8 mouse cellular contexts compared by ENCODE assay signal in the genomic region with DNA sequence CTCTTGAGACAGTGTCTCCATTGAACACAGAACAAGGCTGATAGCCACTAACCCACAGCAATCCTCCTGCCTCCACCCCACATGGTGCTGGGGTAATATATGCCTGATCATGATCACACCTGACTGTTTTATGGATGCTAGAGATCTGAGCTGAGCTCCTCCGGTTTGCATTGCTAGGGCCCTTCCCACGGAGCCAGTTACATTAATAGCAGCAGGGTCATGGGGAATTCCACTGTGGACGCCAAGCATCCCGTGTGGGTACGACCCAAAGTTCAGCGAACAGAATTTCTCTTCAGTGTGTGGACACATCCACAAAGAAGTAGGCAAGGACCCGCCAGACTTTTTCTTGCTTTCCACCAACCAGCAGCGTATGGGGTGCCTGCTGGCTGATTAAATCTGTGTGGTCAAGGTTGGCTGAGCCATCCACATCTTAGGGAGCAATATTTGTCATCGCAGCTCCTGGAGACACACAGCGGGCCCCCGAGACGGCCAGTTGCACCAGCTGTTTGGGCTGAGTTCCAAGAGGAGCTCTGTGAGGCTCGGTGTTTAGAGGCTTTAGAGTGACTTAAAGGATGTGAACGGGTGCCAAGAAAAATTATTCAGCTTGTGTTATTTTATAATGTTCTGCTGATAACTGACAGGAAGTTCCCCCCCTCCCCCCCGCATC. TPM values are rescaled to one million over a fixed set of nuclear protein-coding genes. Genes with fewer than 3 reads are reported as not detected.
DNase-seq lines count a peak whose midpoint lies in the region; ATAC-seq and TF ChIP-seq lines count a peak whose summit lies in the region.

No protein-coding gene starts in this region.

- no peak for TF ChIP-seq CTCF in lung, embryonic 14.5 days (IDR thresholded peaks at IDR 0.05; ENCODE audit: low read depth)
- no peak for TF ChIP-seq CTCF in lung, adult 2 months (IDR thresholded peaks at IDR 0.05; ENCODE audit: insufficient read depth, low read length)
- no peak for TF ChIP-seq CTCF in heart, postnatal 0 days (IDR thresholded peaks at IDR 0.05; ENCODE audit: low read depth)

- H3K4me2 ChIP-seq in lung, embryonic 14.5 days: peak overlapping the region; percentile 40
- peak overlapping the region; percentile 5; the same call in 1 of the 2 replicates for H3K4me2 ChIP-seq in heart, postnatal 0 days (ENCODE audit: low read depth, low read length)

- H3K4me3 ChIP-seq in lung, embryonic 14.5 days (ENCODE audit: low read depth, low read length): no peak overlapping the region
- H3K4me3 ChIP-seq in lung, adult 2 months (replicated peaks; ENCODE audit: extremely low read depth, low read depth, low read length): no peak overlapping the region
- H3K4me3 ChIP-seq in heart, postnatal 0 days (ENCODE audit: low read depth, low read length): no peak overlapping the region

- H3K4me1 ChIP-seq in lung, embryonic 14.5 days (ENCODE audit: insufficient read depth): peaks cover 35% of the 10 kb centered on the region
- H3K4me1 ChIP-seq in lung, adult 2 months (ENCODE audit: control insufficient read depth, insufficient read depth, low read length): peaks cover 2% of the 10 kb centered on the region; the same call in 1 of the 2 replicates
- H3K4me1 ChIP-seq in heart, postnatal 0 days (ENCODE audit: control insufficient read depth, insufficient read depth): peaks cover 31% of the 10 kb centered on the region

- DNase-seq in lung, embryonic 14.5 days: peak; percentile 98
- DNase-seq in lung, adult 2 months: no peak
- peak; percentile 64 for DNase-seq in heart, postnatal 0 days (ENCODE audit: low spot score)
- peak; percentile 27 for DNase-seq in lung, postnatal 36 days
- DNase-seq in left cerebral cortex, postnatal 36 days (ENCODE audit: low spot score in 2 of 2): no peak
- DNase-seq in thymus, postnatal 4 days: no peak
- no peak for DNase-seq in left cerebral cortex, adult 8-10 months (ENCODE audit: low spot score in 2 of 2)

- WGBS in lung, embryonic 14.5 days: 31% methylated on average over 15 of the region's 15 CpGs
- 15% methylated on average over 15 of the region's 15 CpGs for WGBS in lung, adult 2 months
- 35% methylated on average over 15 of the region's 15 CpGs for WGBS in heart, postnatal 0 days

- no peaks in the 10 kb centered on the region for H3K9me3 ChIP-seq in lung, embryonic 14.5 days (ENCODE audit: low read depth, low read length)
- H3K9me3 ChIP-seq in heart, postnatal 0 days (replicated peaks; ENCODE audit: control insufficient read depth, low read length): no peaks in the 10 kb centered on the region

- no peak overlapping the region for H3K27ac ChIP-seq in lung, embryonic 14.5 days (ENCODE audit: low read depth)
- H3K27ac ChIP-seq in heart, postnatal 0 days (ENCODE audit: low read depth): no peak overlapping the region

- peak; percentile 75 for ATAC-seq in lung, embryonic 14.5 days (ENCODE audit: insufficient read depth)
- peak; percentile 34 for ATAC-seq in common myeloid progenitor, adult 5-6 weeks (replicated peaks; ENCODE audit: low read depth, poor library complexity, severe bottlenecking)
- no peak for ATAC-seq in heart, postnatal 0 days (ENCODE audit: insufficient read depth, low read depth)

- no peak for TF ChIP-seq EP300 in heart, postnatal 0 days (IDR thresholded peaks at IDR 0.05; ENCODE audit: low read depth)

- H3K9ac ChIP-seq in lung, embryonic 14.5 days: no peak overlapping the region
- H3K9ac ChIP-seq in heart, postnatal 0 days (replicated peaks; ENCODE audit: low read depth, low read length): no peak overlapping the region

- no peaks in the 10 kb centered on the region for H3K36me3 ChIP-seq in lung, embryonic 14.5 days (ENCODE audit: insufficient read depth)
- no peaks in the 10 kb centered on the region for H3K36me3 ChIP-seq in heart, postnatal 0 days (replicated peaks; ENCODE audit: control insufficient read depth, insufficient read depth, low read length)

- no peak for TF ChIP-seq POLR2A in lung, adult 2 months (IDR thresholded peaks at IDR 0.05; ENCODE audit: borderline replicate concordance, extremely low read depth, low read depth, low read length)

- no peaks in the 10 kb centered on the region for H3K27me3 ChIP-seq in lung, embryonic 14.5 days (ENCODE audit: insufficient read depth, low read length)
- no peaks in the 10 kb centered on the region for H3K27me3 ChIP-seq in heart, postnatal 0 days (ENCODE audit: control insufficient read depth, insufficient read depth, low read length)

- intact Hi-C loops in left cerebral cortex, postnatal 36 days (cut with DNase I): no loop called here

RNA-seq across cellular contexts. Expression of a gene that starts 51.3 kb away (rescaled TPM):
- 25.4 and 26.4 TPM in 2 replicates for polyA plus RNA-seq in lung, embryonic 14.5 days (2014; fragmentation: Nextera tagmentation; extraction: Ambion mirVana)
- polyA plus RNA-seq in lung, adult 2 months (2012; rRNA removed): 2.1 and 2.3 TPM in 2 replicates
- 16.0 and 19.9 TPM in 2 replicates for total RNA-seq in common myeloid progenitor, adult 5-6 weeks (2017)
- 11.3 and 17.4 TPM in 2 replicates for total RNA-seq in heart, postnatal 0 days (2014; rRNA removed; ENCODE audit: low replicate concordance)
- polyA plus RNA-seq in heart, postnatal 0 days (2015; fragmentation: Nextera tagmentation; extraction: Ambion mirVana): 9.3 and 12.1 TPM in 2 replicates
- total RNA-seq in left cerebral cortex, postnatal 36 days (2021): 10 to 100 TPM; 24.7 to 31.1 TPM
- 10 to 100 TPM; 21.9 to 23.5 (median 22.6) TPM for total RNA-seq in left cerebral cortex, adult 8-10 months (2022)

Comparison
In these comparisons a context has a peak if more than half of its experiments do, and no peak if none do; other contexts are left out.
1. DNase-seq: peak in lung, embryonic 14.5 days (single experiment), heart, postnatal 0 days (single experiment) and lung, postnatal 36 days (single experiment); none in lung, adult 2 months (single experiment), left cerebral cortex, postnatal 36 days (0 of 2), thymus, postnatal 4 days (single experiment) and left cerebral cortex, adult 8-10 months (0 of 2).